ENCODE assay signal across 10 mouse cellular contexts in genomic region chr15:61690425-61690824, GRCm38 (mm10).
DNase-seq lines count a peak whose midpoint lies in the region; ATAC-seq lines count a peak whose summit lies in the region.
"Had no signal": no experiment of that assay in that cellular context is flagged by ENCODE, and none has a peak within 500 bp of the region (broad histone marks: within the 10 kb centered on the region; RNA-seq: fewer than 3 reads in every experiment).

No protein-coding gene starts in this region.

- H3K36me3 ChIP-seq in forebrain, embryonic 13.5 days (ENCODE audit: poor library complexity, severe bottlenecking), result no peaks in the 10 kb centered on the region
- H3K36me3 ChIP-seq in forebrain, embryonic 11.5 days (ENCODE audit: control insufficient read depth, insufficient read depth, low read length), result no peaks in the 10 kb centered on the region
- H3K36me3 ChIP-seq: heart, embryonic 10.5 days; lung, embryonic 15.5 days had no signal

- H3K27ac ChIP-seq in forebrain, embryonic 13.5 days, result no peak overlapping the region
- H3K27ac ChIP-seq in forebrain, embryonic 11.5 days (ENCODE audit: low read depth, low read length), result no peak overlapping the region
- H3K27ac ChIP-seq: heart, embryonic 10.5 days; lung, embryonic 15.5 days had no signal

- no peaks in the 10 kb centered on the region for H3K9me3 ChIP-seq in forebrain, embryonic 13.5 days (replicated peaks)
- H3K9me3 ChIP-seq in forebrain, embryonic 11.5 days (ENCODE audit: control insufficient read depth, low read length), result no peaks in the 10 kb centered on the region
- H3K9me3 ChIP-seq: heart, embryonic 10.5 days; lung, embryonic 15.5 days had no signal

- no peak overlapping the region for H3K9ac ChIP-seq in forebrain, embryonic 13.5 days
- no peak overlapping the region for H3K9ac ChIP-seq in forebrain, embryonic 11.5 days (ENCODE audit: low read length)
- H3K9ac ChIP-seq: lung, embryonic 15.5 days had no signal

- ATAC-seq in forebrain, embryonic 13.5 days, result peak; percentile 43; the same call in 1 of the 2 replicates
- no peak for ATAC-seq in forebrain, embryonic 11.5 days (replicated peaks; ENCODE audit: low FRiP score)

- no peak for DNase-seq in forebrain, embryonic 11.5 days (ENCODE audit: low spot score)
- peak; percentile 66 to 72 for DNase-seq in cerebellum, postnatal 14 days
- peak; percentile 17 to 28 for DNase-seq in layer of hippocampus, adult 8-10 months (ENCODE audit: low spot score in 2 of 2)
- peak; percentile 65 for DNase-seq in retina, postnatal 1 day
- no peak for DNase-seq in urinary bladder, adult 18-20 months (ENCODE audit: low spot score in 2 of 2)
- DNase-seq in adrenal gland, postnatal 25 days, result no peak
- no peak for DNase-seq in testis, postnatal 14 days (ENCODE audit: low spot score)

- no peak overlapping the region for H3K4me3 ChIP-seq in forebrain, embryonic 13.5 days
- H3K4me3 ChIP-seq in forebrain, embryonic 11.5 days (ENCODE audit: low read depth, low read length), result no peak overlapping the region
- H3K4me3 ChIP-seq: heart, embryonic 10.5 days; lung, embryonic 15.5 days had no signal

- H3K4me2 ChIP-seq in forebrain, embryonic 13.5 days, result no peak overlapping the region
- no peak overlapping the region for H3K4me2 ChIP-seq in forebrain, embryonic 11.5 days (ENCODE audit: low read depth, low read length, severe bottlenecking)
- H3K4me2 ChIP-seq: lung, embryonic 15.5 days had no signal

- H3K4me1 ChIP-seq in forebrain, embryonic 13.5 days, result no peaks in the 10 kb centered on the region
- no peaks in the 10 kb centered on the region for H3K4me1 ChIP-seq in forebrain, embryonic 11.5 days (replicated peaks; ENCODE audit: control insufficient read depth, insufficient read depth, low read length)
- H3K4me1 ChIP-seq: heart, embryonic 10.5 days; lung, embryonic 15.5 days had no signal

- WGBS in forebrain, embryonic 13.5 days, result 75% methylated on average over 13 of the region's 13 CpGs
- 89% methylated on average over 13 of the region's 13 CpGs for WGBS in forebrain, embryonic 11.5 days

- no peaks in the 10 kb centered on the region for H3K27me3 ChIP-seq in forebrain, embryonic 13.5 days
- no peaks in the 10 kb centered on the region for H3K27me3 ChIP-seq in forebrain, embryonic 11.5 days (ENCODE audit: control insufficient read depth, insufficient read depth, low read length)
- H3K27me3 ChIP-seq: lung, embryonic 15.5 days had no signal

Comparison
In these comparisons a context has a peak if more than half of its experiments do, and no peak if none do; other contexts are left out.
1. DNase-seq: peak in cerebellum, postnatal 14 days (2 of 2), layer of hippocampus, adult 8-10 months (2 of 2) and retina, postnatal 1 day (single experiment); none in forebrain, embryonic 11.5 days (single experiment), urinary bladder, adult 18-20 months (0 of 2), adrenal gland, postnatal 25 days (single experiment) and testis, postnatal 14 days (single experiment).